Mouse (Mus musculus): Measurements from ENCODE around the gene Cad.

- no peak for TF ChIP-seq MXI1 (IDR thresholded peaks at IDR 0.05; ENCODE audit: low read depth, low read length)
- no peak for TF ChIP-seq POLR2A (IDR thresholded peaks at IDR 0.05; ENCODE audit: low read depth, low read length)
- TF ChIP-seq CTCF (conservative IDR thresholded peaks at IDR 0.05 in 1 of 2, IDR thresholded peaks at IDR 0.05 in 1 of 2; ENCODE audit: low read depth in 2 of 2, low read length in 2 of 2) = no peak
- no peak for TF ChIP-seq USF1 (IDR thresholded peaks at IDR 0.05; ENCODE audit: low read depth, low read length)
- TF ChIP-seq RCOR1 (conservative IDR thresholded peaks at IDR 0.05; ENCODE audit: low read depth, low read length) = no peak
- no peak for TF ChIP-seq RAD21 (IDR thresholded peaks at IDR 0.05; ENCODE audit: low read depth, low read length)
Observed at GRCm38 (mm10) chr5:31086606-31087005, 32.0 kb downstream of the Cad start.

Measured in CH12.LX (cell line).